Mouse (Mus musculus): Measurements from ENCODE around the gene Ly6g.
"Not testable (repeated sequence)": the region's sequence is repeated elsewhere in the genome, so short reads cannot be mapped to it uniquely, and the experiment has no call there.

Gene Ly6g

DNA sequence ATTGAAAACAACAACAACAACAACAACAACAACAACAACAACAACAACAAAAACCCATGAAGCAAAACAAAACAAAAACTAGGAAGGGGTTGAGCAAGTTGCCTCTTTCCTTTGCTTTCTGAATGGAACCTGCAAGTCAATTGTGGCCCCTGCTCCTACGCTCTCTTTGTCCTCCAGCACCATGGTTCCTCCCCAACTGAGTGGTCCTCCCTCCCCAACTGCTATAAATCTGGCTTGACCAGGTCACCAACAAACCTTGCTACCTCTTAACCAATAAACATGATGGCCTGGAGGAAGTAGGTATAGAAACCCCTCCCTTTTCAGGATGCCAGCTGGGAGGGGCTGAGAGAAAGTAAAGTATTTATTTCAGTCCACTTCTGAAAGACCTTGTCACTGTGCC lies at the start of gene Ly6g:
Ly6g (plus strand) TSS at position 301 of the 400 bp plus-strand sequence.
- DNase-seq (ENCODE audit: low spot score in 2 of 2): no peak

DNA sequence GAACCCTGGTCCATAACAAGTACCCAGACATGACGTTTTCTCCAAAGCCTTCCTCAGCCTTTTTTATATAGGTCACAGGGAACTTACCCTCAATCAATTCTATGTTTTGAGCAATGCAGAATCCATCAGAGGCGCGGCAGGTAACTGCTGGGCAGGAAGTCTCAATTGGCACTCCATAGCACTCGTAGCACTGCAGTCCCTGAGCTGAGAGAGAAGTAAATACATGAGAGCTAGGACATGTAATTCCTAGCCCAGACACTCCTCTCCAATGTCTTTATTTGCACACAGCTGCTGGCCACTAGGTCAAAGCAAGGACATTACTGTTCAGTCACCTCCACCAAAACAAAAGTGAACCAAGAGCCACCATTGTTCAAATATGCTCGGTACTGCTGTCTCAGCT lies 44.6 kb upstream of the Ly6g start:
- DNase-seq (ENCODE audit: low spot score in 2 of 2): not testable (repeated sequence)

DNA sequence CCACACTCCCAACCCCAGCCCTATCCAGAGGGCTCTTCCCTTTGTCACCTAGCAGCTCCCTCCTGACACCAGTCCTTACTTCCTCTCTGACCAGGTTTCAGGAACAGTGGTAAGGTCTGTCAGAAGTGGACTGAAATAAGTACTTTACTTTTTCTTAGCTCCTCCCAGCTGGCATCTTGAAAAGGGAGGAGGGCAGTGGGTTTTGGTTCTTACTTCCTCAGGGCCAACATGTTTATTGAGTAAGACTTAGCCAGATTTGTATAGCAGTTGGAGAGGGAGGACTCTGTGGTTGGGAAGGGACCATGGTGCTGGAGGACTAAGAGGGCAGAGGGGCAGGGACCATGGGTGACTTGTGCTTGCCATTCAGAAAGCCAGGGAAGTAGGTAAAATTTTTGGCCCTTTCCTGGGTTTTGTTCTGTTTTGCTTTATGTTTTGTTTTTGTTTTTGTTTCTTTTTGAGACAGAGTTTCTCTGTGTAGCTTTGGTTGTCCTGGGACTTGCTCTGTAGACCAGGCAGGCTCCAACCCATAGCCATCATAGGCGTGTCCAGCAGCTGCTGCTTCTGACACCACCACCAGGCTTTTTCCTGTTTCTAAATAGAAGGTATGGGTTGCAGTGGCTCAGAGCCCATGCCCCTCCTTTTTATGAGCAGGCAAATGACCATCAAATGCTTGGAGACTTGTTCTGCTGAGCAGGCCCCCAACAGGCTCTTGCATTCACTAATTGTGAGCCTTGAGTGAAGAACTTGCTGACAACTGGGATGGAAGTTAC lies 43.0 kb upstream of the Ly6g start, which contains the start of gene Ly6c2:
Ly6c2 (minus strand) TSS at position 110 of the 770 bp plus-strand sequence.
- not testable (repeated sequence) for DNase-seq (ENCODE audit: low spot score in 2 of 2)

DNA sequence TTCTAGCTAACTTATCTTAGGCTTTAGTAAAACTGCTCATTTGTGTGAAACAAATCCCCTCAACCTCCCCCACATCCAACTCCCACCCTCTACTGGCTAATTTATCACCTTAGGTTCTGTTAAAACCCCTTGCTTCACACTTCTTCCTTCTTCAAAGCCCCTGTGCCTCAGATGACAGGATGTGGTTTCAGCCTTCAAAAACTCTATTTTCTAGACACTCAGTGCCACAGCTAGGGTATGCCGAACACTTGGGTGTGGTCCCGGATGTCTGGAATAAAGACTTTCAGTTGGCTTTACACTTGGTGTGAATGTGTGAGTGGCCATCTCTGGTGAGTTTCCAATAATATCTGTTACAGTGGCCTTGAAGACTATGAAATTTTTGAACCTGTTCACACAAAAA lies 38.5 kb upstream of the Ly6g start:
- DNase-seq (ENCODE audit: low spot score in 2 of 2): peak in 1 of 2 experiments; percentile 24

DNA sequence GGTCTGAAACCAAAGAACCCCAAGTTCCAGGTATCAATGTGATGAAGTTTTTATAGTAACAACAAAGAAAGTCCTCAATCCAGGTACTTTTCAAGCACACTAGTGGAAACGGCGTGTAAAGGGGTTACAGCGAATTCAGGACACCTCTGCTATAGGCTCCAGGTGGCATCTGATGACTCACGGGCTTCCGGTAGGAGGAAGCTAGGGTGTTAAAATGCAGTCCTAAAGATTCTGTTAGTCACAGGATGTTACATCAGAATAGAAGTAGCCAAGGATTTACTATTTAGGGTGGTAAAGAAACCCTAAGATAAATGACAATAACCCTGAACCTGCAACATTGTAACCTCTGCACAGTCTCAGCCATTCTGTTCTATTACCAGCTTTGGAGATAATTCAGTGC lies 37.6 kb upstream of the Ly6g start:
- DNase-seq (ENCODE audit: low spot score in 2 of 2): not testable (repeated sequence)

DNA sequence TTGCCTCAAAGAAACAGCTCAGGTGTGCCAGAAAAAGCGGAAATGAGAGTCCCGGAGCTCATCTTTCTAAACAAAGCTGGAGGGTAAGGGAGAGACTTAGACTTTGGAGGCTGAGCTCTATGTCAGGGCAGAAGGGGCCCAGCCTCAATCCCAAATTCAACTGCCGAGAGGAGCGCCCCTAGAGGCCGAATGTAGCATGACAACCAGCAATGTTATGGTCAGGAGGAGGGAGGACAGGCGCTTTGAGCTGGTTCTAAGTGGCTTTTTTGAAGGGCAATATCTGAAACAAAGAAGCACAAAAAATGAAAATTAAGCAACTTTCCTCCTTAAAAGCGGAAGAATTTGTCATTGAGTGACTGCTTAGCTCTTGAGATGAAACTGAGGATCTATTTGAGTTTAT lies 36.3 kb upstream of the Ly6g start:
- peak; percentile 65 to 86 for DNase-seq (ENCODE audit: low spot score in 2 of 2)

DNA sequence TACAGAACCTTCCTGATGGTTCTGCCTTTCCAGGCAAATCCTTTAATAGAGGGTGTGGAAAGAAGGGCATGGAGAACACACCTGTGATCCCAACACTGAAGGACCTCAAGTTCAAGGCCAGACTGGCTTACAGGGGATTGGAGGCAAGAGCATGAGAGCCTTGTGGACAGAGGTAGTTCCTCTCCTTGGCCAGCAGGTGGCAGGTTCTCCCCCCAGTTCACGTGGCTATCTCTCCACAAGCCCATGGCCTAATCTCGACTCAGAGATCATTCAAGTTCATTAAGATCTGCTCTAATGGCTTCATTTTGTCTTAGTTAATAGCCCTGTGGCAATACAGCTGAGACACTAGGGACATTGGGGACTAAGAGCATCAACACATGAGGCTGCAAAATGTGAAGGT lies 35.0 kb upstream of the Ly6g start:
- DNase-seq (ENCODE audit: low spot score in 2 of 2): peak; percentile 43 to 76

DNA sequence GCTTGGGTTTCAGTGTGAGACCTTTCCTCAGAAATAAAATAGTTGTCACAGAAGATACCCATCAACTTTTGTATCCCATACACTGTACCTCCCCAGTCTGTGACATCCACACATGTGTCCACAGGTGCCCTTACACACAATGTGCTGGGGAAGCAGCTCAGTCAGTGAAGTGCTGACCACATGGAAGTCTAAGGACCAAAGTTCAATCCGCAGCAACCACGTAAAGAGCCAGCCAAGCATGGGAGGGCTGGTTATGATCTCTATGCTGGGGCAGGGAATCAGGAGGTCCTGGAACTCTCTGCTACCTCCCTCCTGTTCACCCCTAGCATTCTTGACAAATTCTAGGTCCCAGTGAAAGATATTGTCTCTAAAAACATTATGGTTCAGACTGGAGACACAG lies 22.7 kb upstream of the Ly6g start:
- DNase-seq (ENCODE audit: low spot score in 2 of 2): not testable (repeated sequence)

DNA sequence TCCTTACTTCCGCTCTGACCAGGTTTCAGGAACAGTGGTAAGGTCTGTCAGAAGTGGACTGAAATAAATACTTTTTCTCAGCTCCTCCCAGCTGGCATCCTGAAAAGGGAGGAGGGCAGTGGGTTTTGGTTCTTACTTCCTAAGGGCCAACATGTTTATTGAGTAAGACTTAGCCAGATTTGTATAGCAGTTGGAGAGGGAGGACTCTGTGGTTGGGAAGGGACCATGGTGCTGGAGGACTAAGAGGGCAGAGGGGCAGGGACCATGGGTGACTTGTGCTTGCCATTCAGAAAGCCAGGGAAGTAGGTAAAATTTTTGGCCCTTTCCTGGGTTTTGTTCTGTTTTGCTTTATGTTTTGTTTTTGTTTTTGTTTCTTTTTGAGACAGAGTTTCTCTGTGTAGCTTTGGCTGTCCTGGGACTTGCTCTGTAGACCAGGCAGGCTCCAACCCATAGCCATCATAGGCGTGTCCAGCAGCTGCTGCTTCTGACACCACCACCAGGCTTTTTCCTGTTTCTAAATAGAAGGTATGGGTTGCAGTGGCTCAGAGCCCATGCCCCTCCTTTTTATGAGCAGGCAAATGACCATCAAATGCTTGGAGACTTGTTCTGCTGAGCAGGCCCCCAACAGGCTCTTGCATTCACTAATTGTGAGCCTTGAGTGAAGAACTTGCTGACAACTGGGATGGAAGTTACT lies 19.8 kb upstream of the Ly6g start:
- not testable (repeated sequence) for DNase-seq (ENCODE audit: low spot score in 2 of 2)

DNA sequence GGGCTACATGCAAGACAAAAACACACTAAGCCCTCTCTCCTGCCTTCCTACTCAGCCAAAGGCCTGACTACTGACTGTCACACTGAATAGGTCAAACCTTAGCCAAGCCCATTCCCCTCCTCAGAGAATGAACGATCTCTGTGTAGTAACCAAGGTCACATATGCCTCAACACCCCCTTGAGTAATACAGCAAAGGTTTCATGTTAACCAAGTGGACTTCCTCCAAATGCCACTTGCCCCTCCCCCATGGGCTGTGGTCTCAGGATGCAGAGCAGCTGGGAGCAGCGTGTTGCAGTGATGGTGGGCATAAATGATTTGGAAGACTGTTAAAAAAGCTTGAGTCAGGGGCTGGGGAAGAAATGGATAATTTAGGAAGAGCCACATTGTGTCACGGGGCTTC lies 17.3 kb upstream of the Ly6g start:
- DNase-seq (ENCODE audit: low spot score in 2 of 2): peak in 1 of 2 experiments; percentile 35

DNA sequence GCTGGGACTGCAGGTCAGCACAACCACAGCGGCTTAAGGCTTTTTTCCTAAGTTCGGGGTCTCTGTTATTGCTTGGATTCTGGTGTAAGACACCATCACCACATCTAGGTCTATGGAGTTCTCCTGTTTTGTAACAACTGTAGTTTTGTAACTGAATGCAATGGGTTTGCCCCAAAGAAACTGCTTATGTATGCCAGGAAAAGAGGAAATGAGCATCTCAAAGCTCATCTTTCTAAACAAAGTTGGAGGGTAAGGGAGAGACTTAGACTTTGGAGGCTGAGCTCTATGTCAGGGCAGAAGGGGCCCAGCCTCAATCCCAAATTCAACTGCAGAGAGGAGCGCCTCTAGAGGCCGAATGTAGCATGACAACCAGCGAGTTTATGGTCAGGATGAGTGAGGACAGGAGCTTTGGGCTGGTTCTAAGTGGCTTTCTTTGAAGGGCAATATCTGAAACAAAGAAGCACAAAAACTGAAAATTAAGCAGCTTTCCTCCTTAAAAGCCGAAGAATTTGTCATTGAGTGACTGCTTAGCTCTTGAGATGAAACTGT lies 13.2 kb upstream of the Ly6g start:
- DNase-seq (ENCODE audit: low spot score in 2 of 2): peak; percentile 54 to 77

DNA sequence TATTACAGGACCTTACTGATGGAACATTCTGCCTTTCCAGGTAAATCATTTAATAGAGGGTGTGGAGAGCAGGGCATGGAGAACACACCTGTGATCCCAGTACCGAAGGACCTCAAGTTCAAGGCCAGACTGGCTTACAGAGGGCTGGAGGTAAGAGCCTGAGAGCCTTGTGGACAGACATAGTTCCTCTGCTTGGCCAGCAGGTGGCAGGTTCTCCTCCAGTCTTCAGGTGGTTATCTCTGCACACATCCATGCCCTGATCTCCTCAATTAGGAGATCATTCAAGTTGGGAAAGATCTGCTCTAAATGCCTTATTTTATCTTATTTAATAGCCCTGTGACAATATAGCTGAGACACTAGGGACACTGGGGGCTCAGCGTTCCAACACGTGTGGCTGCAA lies 11.3 kb upstream of the Ly6g start:
- DNase-seq (ENCODE audit: low spot score in 2 of 2): peak in 1 of 2 experiments; percentile 67

DNA sequence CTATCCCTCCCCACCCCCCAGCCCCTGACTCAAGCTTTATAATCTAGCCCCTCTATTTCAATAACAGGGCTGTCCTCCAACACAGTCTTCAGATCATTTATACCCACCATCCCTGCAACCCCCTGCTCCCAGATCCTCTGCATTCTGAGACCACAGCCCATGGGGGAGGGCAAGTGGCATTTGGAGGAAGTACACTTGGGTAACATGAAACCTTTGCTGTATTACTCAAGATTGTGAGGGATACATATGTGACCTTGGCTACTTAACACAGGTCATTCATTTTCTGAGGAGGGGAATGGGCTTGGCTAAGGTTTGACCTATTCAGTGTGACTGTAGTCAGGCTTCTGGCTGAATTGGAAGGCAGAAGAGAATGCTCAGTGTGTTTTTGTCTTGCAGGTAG lies 2.0 kb upstream of the Ly6g start:
- no peak for DNase-seq (ENCODE audit: low spot score in 2 of 2)

DNA sequence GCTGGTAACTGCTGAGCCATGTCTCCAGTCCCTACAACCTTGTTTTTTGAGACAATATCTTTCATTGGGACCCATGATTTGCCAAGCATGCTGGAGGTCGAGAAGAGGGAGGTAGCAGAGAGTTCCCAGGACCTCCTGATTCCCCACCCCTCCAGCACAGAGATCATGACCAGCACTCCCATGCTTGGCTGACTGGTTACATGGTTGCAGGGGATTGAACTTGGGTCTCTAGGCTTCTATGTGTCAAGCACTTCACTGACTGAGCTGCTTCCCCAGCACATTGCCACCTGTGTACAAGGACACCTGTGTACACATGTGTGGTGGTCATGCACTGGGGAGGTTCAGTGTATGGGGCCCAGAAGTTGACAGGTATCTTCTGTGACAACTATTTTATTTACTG lies 2.6 kb downstream of the Ly6g start:
- no peak for DNase-seq (ENCODE audit: low spot score in 2 of 2)

DNA sequence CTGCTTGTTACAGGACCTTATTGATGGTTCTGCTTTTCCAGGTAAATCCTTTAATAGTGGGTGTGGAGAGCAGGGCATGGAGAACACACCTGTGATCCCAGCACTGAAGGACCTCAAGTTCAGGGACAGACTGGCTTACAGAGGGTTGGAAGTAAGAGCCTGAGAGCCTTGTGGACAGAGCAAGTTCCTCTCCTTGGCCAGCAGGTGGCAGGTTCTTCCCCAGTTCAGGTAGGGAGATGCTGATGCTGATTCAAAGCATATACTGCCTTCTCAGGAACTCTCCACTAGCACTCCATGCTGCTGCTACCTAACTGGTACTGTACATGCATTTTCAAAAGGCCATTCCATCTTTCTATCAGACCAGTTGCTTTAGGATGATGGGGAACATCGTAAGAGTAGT lies 20.5 kb downstream of the Ly6g start:
- DNase-seq (ENCODE audit: low spot score in 2 of 2): peak; percentile 22 to 69

DNA sequence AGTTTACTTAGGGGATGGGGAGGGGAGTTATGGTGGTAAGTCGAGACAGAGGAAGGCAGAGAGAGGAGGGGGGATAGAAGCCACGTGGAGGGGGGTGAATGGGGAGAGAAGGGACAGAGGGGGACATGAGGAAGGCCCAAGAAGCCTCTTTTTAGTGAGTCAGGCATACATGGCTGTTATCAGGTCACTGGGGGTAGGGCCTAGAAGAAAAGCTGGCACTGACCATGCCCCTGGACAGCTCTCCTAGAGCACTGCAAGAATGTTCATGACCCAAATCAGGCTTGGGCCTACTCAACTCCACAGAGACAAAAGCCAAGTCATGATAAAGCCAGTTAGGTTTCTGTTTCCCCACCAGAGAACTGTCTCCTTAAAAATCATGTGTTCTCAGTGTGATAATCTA lies 31.3 kb downstream of the Ly6g start:
- DNase-seq (ENCODE audit: low spot score in 2 of 2): peak in 1 of 2 experiments; percentile 22

DNA sequence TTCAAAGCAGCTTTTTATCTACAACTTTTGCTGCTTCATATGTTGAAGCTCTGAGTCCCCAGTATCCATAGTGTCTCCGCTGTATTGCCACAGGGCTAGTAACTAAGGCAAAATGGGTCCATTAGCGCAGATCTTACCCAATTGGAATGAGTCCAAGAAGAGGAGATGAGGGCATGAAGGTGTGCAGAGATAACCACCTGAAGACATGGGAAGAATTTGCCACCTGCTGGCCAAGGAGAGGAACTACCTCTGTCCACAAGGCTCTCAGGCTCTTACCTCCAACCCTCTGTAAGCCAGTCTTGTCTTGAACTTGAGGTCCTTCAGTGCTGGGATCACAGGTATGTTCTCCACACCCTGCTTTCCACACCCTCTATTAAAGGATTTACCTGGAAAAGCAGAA lies 34.1 kb downstream of the Ly6g start:
- DNase-seq (ENCODE audit: low spot score in 2 of 2): peak in 1 of 2 experiments; percentile 63

DNA sequence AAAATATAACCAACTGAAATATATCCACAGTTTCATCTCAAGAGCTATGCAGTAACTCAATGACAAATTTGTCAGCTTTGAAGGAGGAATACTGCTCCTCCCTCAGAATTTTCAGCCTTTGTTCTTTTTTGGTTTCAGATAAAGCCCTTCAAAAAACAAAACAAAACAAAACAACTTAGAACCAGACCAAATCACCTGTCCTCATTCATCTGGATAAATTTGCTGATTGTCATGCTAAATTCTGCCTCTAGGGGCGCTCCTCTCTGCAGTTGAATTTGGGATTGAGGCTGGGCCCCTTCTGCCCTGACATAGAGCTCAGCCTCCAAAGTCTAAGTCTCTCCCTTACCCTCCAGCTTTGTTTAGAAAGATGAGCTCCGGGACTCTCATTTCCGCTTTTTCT lies 35.5 kb downstream of the Ly6g start:
- not testable (repeated sequence) for DNase-seq (ENCODE audit: low spot score in 2 of 2)

All from spleen, postnatal 4 days (tissue).